Mouse (Mus musculus): Measurements from ENCODE around the gene Slco1a5. TPM values are rescaled to one million over a fixed set of nuclear protein-coding genes. Genes with fewer than 3 reads are reported as not detected.

Slco1a5 gene
- total and polyA plus RNA-seq, 3 experiments: 0.04 TPM; not detected in 2

GRCm38 (mm10) chr6:142346181-142347110 lies 23.7 kb upstream of the Slco1a5 start:
- TF ChIP-seq ETS1 (IDR thresholded peaks at IDR 0.05; ENCODE audit: low read depth, low read length) (0 out of 2 replicates have a peak, but pooled peaks have one; percentile 34), NELFE (IDR thresholded peaks at IDR 0.05; ENCODE audit: low read depth, low read length) (no peak), ZC3H11A (IDR thresholded peaks at IDR 0.05; ENCODE audit: low read depth, low read length) (no peak), TAL1 (IDR thresholded peaks at IDR 0.05; ENCODE audit: low read length) (no peak), EP300 (IDR thresholded peaks at IDR 0.05; ENCODE audit: low read depth in 1 of 2, low read length in 2 of 2) (0 out of 4 replicates have a peak, but pooled peaks of 1 of the 2 experiments have one; percentile 22), TCF12 (IDR thresholded peaks at IDR 0.05; ENCODE audit: low read depth, low read length) (no peak), MEF2A (IDR thresholded peaks at IDR 0.05; ENCODE audit: extremely low read depth, insufficient replicate concordance, low read depth, low read length, poor library complexity, severe bottlenecking) (no peak), CHD2 (IDR thresholded peaks at IDR 0.05; ENCODE audit: low read length) (no peak), TBP (IDR thresholded peaks at IDR 0.05; ENCODE audit: low read depth, low read length) (no peak), MYB (IDR thresholded peaks at IDR 0.05; ENCODE audit: low read depth, low read length) (no peak), GATA1 (IDR thresholded peaks at IDR 0.05; ENCODE audit: low read depth, low read length) (peak; percentile 60)
- Histone ChIP-seq H3K27me3 (ENCODE audit: control insufficient read depth in 1 of 2, insufficient read depth in 2 of 2, low read length in 2 of 2) (no peaks in the 10 kb centered on the region), H3K4me1 (ENCODE audit: control insufficient read depth in 1 of 2, insufficient read depth in 2 of 2, low read length in 2 of 2) (peaks cover 0 to 5% of the 10 kb centered on the region in 2 experiments; a peak in 3 of 4 replicates), H3K4me3 (ENCODE audit: control insufficient read depth in 1 of 2, insufficient read depth in 1 of 2, low read depth in 2 of 2, low read length in 2 of 2) (peak overlapping the region; percentile 81 to 84), H3K36me3 (ENCODE audit: control insufficient read depth in 1 of 2, insufficient read depth in 2 of 2, low read length in 2 of 2) (peaks cover 0 to 8% of the 10 kb centered on the region in 2 experiments; a peak in 2 of 4 replicates), H3K27ac (ENCODE audit: control insufficient read depth, low read depth, low read length) (peak overlapping the region; percentile 90), H3K9me3 (replicated peaks; ENCODE audit: insufficient read depth, low read length) (no peaks in the 10 kb centered on the region), H3K9ac (ENCODE audit: control insufficient read depth, low read depth, low read length, poor library complexity, severe bottlenecking) (peak overlapping the region; percentile 81), H3K79me2 (ENCODE audit: control insufficient read depth, insufficient read depth, low read length, poor library complexity) (no peaks in the 10 kb centered on the region; the same call in 1 of the 2 replicates)
- DNase-seq (ENCODE audit: low read depth, low spot score): peak; percentile 62

GRCm38 (mm10) chr6:142345440-142346038 lies 22.8 kb upstream of the Slco1a5 start, which contains the start of gene Pyroxd1:
Gene Pyroxd1, plus strand, starts transcription at chr6:142345654.
- DNase-seq (ENCODE audit: low read depth, low spot score): peak; percentile 95
- H3K9ac ChIP-seq (ENCODE audit: control insufficient read depth, low read depth, low read length, poor library complexity, severe bottlenecking): peak within 1 kb of the TSS; percentile 81
- H3K4me3 ChIP-seq (ENCODE audit: control insufficient read depth in 1 of 2, insufficient read depth in 1 of 2, low read depth in 2 of 2, low read length in 2 of 2): peak within 1 kb of the TSS; percentile 81 to 84
- peak within 1 kb of the TSS; percentile 90 for H3K27ac ChIP-seq (ENCODE audit: control insufficient read depth, low read depth, low read length)
- peaks cover 0 to 5% of the 10 kb centered on the region in 2 experiments; a peak in 3 of 4 replicates for H3K4me1 ChIP-seq (ENCODE audit: control insufficient read depth in 1 of 2, insufficient read depth in 2 of 2, low read length in 2 of 2)
- no peaks in the 10 kb centered on the region for H3K27me3 ChIP-seq (ENCODE audit: control insufficient read depth in 1 of 2, insufficient read depth in 2 of 2, low read length in 2 of 2)
- no peaks in the 10 kb centered on the region; the same call in 1 of the 2 replicates for H3K79me2 ChIP-seq (ENCODE audit: control insufficient read depth, insufficient read depth, low read length, poor library complexity)
- H3K9me3 ChIP-seq (replicated peaks; ENCODE audit: insufficient read depth, low read length): no peaks in the 10 kb centered on the region
- H3K36me3 ChIP-seq (ENCODE audit: control insufficient read depth in 1 of 2, insufficient read depth in 2 of 2, low read length in 2 of 2): peaks cover 0 to 8% of the 10 kb centered on the region in 2 experiments; a peak in 2 of 4 replicates
- TF ChIP-seq MYC (IDR thresholded peaks at IDR 0.05; ENCODE audit: low read depth, low read length): peak; percentile 98
- TF ChIP-seq USF2 (IDR thresholded peaks at IDR 0.05; ENCODE audit: borderline replicate concordance in 1 of 2, insufficient read depth in 1 of 2, low read depth in 1 of 2, low read length in 2 of 2): no peak
- no peak for TF ChIP-seq TCF12 (IDR thresholded peaks at IDR 0.05; ENCODE audit: low read depth, low read length)
- TF ChIP-seq TAL1 (IDR thresholded peaks at IDR 0.05; ENCODE audit: low read length): no peak
- TF ChIP-seq SIN3A (IDR thresholded peaks at IDR 0.05; ENCODE audit: low read length): peak; percentile 100
- TF ChIP-seq POLR2A (IDR thresholded peaks at IDR 0.05; ENCODE audit: control insufficient read depth in 1 of 2, insufficient read depth in 1 of 2, low read depth in 1 of 2, low read length in 2 of 2, poor library complexity in 1 of 2): peak in 1 of 2 experiments; percentile 68; a peak in 1 of 4 replicates
- TF ChIP-seq BHLHE40 (IDR thresholded peaks at IDR 0.05; ENCODE audit: borderline replicate concordance, low read depth, low read length): peak; percentile 47; the same call in 1 of the 2 replicates
- no peak for TF ChIP-seq GATA1 (IDR thresholded peaks at IDR 0.05; ENCODE audit: low read depth, low read length)
- peak; percentile 96 for TF ChIP-seq HCFC1 (IDR thresholded peaks at IDR 0.05; ENCODE audit: low read depth, low read length)
- TF ChIP-seq E2F4 (IDR thresholded peaks at IDR 0.05; ENCODE audit: borderline replicate concordance, low read depth, low read length): no peak
- TF ChIP-seq JUND (IDR thresholded peaks at IDR 0.05; ENCODE audit: low read depth, low read length): no peak
- peak; percentile 81 for TF ChIP-seq KAT2A (conservative IDR thresholded peaks at IDR 0.05; ENCODE audit: low read depth, low read length)
- peak; percentile 85 for TF ChIP-seq USF1 (IDR thresholded peaks at IDR 0.05; ENCODE audit: low read depth, low read length)
- TF ChIP-seq SMC3 (IDR thresholded peaks at IDR 0.05; ENCODE audit: low read depth, low read length): no peak
- 0 out of 2 replicates have a peak, but pooled peaks have one; percentile 19 for TF ChIP-seq RCOR1 (IDR thresholded peaks at IDR 0.05; ENCODE audit: low read depth, low read length)
- TF ChIP-seq GABPA (IDR thresholded peaks at IDR 0.05; ENCODE audit: low read depth, low read length): no peak
- TF ChIP-seq NELFE (IDR thresholded peaks at IDR 0.05; ENCODE audit: low read depth, low read length): peak; percentile 71
- TF ChIP-seq MAFK (IDR thresholded peaks at IDR 0.05; ENCODE audit: borderline replicate concordance, low read depth, low read length): no peak
- TF ChIP-seq CTCF (IDR thresholded peaks at IDR 0.05 in 2 of 3, conservative IDR thresholded peaks at IDR 0.05 in 1 of 3; ENCODE audit: control insufficient read depth in 1 of 3, insufficient read depth in 1 of 3, low read depth in 2 of 3, low read length in 3 of 3, poor library complexity in 1 of 3, severe bottlenecking in 1 of 3): no peak
- TF ChIP-seq MAZ (IDR thresholded peaks at IDR 0.05; ENCODE audit: low read depth, low read length): no peak
- no peak for TF ChIP-seq CHD2 (IDR thresholded peaks at IDR 0.05; ENCODE audit: low read length)
- TF ChIP-seq MYB (IDR thresholded peaks at IDR 0.05; ENCODE audit: low read depth, low read length): no peak
